Mouse (Mus musculus) liver, embryonic 14 days (tissue): Measurements from ENCODE around the gene Gm14325. TPM values are rescaled to one million over a fixed set of nuclear protein-coding genes. Genes with fewer than 3 reads are reported as not detected.

ENCODE experiments used
- polyA plus RNA-seq: library from polyadenylated mRNA; depleted of rRNA; stranded (reverse); fragments of >200 nt; gene quantifications from 2 replicates; pipeline ENCODE4 v1.2.3, GENCODE M21; 2012; rRNA removed

The Gm14325 gene
- 7.4 and 7.9 TPM in 2 replicates for polyA plus RNA-seq

GRCm38 (mm10) chr2:177839901-177840663 is at the start of gene Gm14325:
TSS of gene Gm14325 (minus strand) at chr2:177840336.

Other genes with a start within 250 kb of the Gm14325 start
- gene Gm14322, start 81.0 kb downstream of the Gm14325 start, polyA plus RNA-seq: 0.80 and 1.0 TPM in 2 replicates
- gene Gm14327, start 56.8 kb upstream of the Gm14325 start, polyA plus RNA-seq: 1.0 and 1.2 TPM in 2 replicates
- gene Zfp972, start 85.3 kb upstream of the Gm14325 start, polyA plus RNA-seq: 0.37 and 0.55 TPM in 2 replicates
- gene Gm14326, start 117.0 kb upstream of the Gm14325 start, polyA plus RNA-seq: 2.1 and 2.5 TPM in 2 replicates
- 1.9 and 2.6 TPM in 2 replicates for gene Zfp971, start 182.9 kb upstream of the Gm14325 start, polyA plus RNA-seq
- gene Zfp931, start 238.1 kb upstream of the Gm14325 start, polyA plus RNA-seq: 2.3 and 2.4 TPM in 2 replicates